Mouse (Mus musculus) forebrain, embryonic 12.5 days (tissue): ENCODE measurements around the gene Kat6b. TPM values are rescaled to one million over a fixed set of nuclear protein-coding genes. Genes with fewer than 3 reads are reported as not detected.
"Not testable (repeated sequence)": the region's sequence is repeated elsewhere in the genome, so short reads cannot be mapped to it uniquely, and the experiment has no call there.

Source experiments
- ATAC-seq: fragments of 200-750 bp; cut with Nextera tagmentation; 2 replicates; pipeline ENCODE4 v1.8.0; 2017; ENCODE audit warnings: moderate TSS enrichment; ENCODE audit not compliant: low FRiP score
- H3K27ac ChIP-seq: fragments of 300-500 bp; sonication (generic); 2 replicates; pipeline ENCODE4 v1.5.1; 2016; ENCODE audit warnings: mild to moderate bottlenecking
- H3K27me3 ChIP-seq: fragments of 300-500 bp; sonication (generic); 2 replicates; pipeline ENCODE4 v1.6.1; 2016; ENCODE audit warnings: mild to moderate bottlenecking
- H3K36me3 ChIP-seq: fragments of 300-500 bp; sonication (generic); replicated peaks from 2 replicates; pipeline ENCODE4 v1.6.1; 2016; ENCODE audit warnings: mild to moderate bottlenecking
- H3K4me1 ChIP-seq: fragments of 300-500 bp; sonication (generic); 2 replicates; pipeline ENCODE4 v1.6.1; 2016
- H3K4me2 ChIP-seq: fragments of 300-500 bp; sonication (generic); 2 replicates; pipeline ENCODE4 v1.6.1; 2016; ENCODE audit warnings: mild to moderate bottlenecking, moderate library complexity
- H3K4me3 ChIP-seq: fragments of 300-500 bp; sonication (generic); replicated peaks from 2 replicates; pipeline ENCODE4 v1.5.1; 2016; ENCODE audit warnings: mild to moderate bottlenecking
- H3K9ac ChIP-seq: fragments of 300-500 bp; sonication (generic); 2 replicates; pipeline ENCODE4 v1.6.1; 2016; ENCODE audit warnings: mild to moderate bottlenecking
- H3K9me3 ChIP-seq: fragments of 300-500 bp; sonication (generic); 2 replicates; pipeline ENCODE4 v1.6.1; 2016
- WGBS: fragments of 180-500 bp; shearing (Covaris S2); methylation state at CpG from one replicate; pipeline ENCODE4 v1.1.7; 2016; 5-methylcytosine and 5-hydroxymethylcytosine counted together
- polyA plus RNA-seq: library from polyadenylated mRNA; unstranded; fragments of >200 nt; fragmentation: Nextera tagmentation; extraction: Ambion mirVana; gene quantifications from 2 replicates; pipeline ENCODE4 v1.2.1, GENCODE M21; 2016

Gene Kat6b
- polyA plus RNA-seq, 1 experiment from 2014 or later, result 40.5 TPM

DNA sequence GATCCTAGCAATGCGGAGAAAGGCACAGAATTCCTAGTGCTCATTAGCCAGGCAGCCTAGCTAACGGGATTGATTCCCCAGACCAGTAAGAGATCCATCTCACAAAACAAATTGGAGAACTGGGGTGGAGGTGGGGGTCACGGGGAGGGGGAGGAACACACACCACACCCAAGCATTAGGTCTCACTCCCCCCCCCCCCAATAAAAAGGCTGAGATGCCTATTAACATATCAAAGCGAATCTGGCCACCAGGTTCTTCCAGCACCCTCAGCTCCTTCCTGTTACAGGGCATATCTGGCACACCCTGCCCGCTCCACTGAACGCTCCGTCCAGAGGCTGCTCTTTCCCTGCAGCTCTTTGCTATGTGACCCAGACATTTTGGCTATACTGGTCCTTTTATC, 22.5 kb upstream of the Kat6b start:
- H3K27me3 ChIP-seq, result no peaks in the 10 kb centered on the region
- H3K9me3 ChIP-seq, result no peaks in the 10 kb centered on the region
- H3K4me1 ChIP-seq, result no peaks in the 10 kb centered on the region
- H3K4me3 ChIP-seq, result no peak overlapping the region
- H3K36me3 ChIP-seq, result no peaks in the 10 kb centered on the region
- no peak for ATAC-seq
- H3K4me2 ChIP-seq, result no peak overlapping the region
- WGBS, result 68% methylated on average over 7 of the region's 7 CpGs
- no peak overlapping the region for H3K27ac ChIP-seq
- no peak overlapping the region for H3K9ac ChIP-seq

DNA sequence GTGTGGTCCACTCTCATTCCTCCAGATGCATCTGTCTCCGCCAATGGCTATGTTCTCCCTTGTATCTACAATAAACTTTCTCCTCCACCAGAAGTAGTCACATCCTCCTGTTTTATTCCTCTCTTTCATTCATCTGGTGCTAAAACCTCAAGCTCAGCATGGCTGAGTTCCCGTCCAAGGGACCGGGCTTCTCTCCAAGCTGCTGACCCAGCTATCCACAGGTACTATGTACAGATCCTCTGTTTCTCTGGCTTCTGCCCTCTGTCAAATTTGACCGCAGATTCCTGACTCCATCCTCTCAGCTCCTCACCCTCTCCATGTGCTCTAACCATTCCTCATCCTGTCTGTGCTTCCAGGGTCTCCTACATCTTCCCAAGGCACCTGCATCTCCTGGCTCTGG, 22.1 kb upstream of the Kat6b start:
- Histone ChIP-seq H3K9ac (no peak overlapping the region), H3K27me3 (no peaks in the 10 kb centered on the region)

DNA sequence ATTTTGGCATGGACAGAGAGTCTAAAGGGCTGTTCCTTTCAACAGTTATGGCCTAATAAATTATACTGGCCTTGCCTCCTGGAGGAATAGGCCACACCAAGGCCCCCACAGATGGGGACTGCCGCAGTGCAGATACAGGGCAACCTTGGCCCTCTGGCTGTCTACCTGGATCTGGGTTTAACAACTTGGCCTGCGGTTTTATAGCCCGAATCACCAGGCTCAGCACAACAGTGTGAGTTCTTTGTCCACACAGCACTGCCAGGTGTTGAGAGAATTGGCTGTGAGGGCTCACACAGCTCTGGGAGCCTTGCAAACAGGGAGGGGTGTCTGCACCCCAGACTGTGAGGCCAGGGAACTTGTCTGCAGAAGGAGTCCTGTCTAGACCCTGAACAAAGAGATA, 18.8 kb upstream of the Kat6b start:
- no peak overlapping the region for H3K9ac ChIP-seq
- no peak for ATAC-seq
- no peaks in the 10 kb centered on the region for H3K36me3 ChIP-seq
- no peaks in the 10 kb centered on the region for H3K27me3 ChIP-seq
- H3K4me1 ChIP-seq, result no peaks in the 10 kb centered on the region
- 91% methylated on average over 3 of the region's 3 CpGs for WGBS
- H3K4me3 ChIP-seq, result no peak overlapping the region
- no peak overlapping the region for H3K27ac ChIP-seq
- no peaks in the 10 kb centered on the region for H3K9me3 ChIP-seq
- H3K4me2 ChIP-seq, result no peak overlapping the region

More for the DNA sequence above, 22.1 kb upstream of the Kat6b start:
- no peak for ATAC-seq
- Histone ChIP-seq H3K4me3 (no peak overlapping the region), H3K4me2 (no peak overlapping the region), H3K4me1 (no peaks in the 10 kb centered on the region), H3K27ac (no peak overlapping the region), H3K9me3 (no peaks in the 10 kb centered on the region), H3K36me3 (no peaks in the 10 kb centered on the region)
- WGBS, result 88% methylated on average over 4 of the region's 4 CpGs

DNA sequence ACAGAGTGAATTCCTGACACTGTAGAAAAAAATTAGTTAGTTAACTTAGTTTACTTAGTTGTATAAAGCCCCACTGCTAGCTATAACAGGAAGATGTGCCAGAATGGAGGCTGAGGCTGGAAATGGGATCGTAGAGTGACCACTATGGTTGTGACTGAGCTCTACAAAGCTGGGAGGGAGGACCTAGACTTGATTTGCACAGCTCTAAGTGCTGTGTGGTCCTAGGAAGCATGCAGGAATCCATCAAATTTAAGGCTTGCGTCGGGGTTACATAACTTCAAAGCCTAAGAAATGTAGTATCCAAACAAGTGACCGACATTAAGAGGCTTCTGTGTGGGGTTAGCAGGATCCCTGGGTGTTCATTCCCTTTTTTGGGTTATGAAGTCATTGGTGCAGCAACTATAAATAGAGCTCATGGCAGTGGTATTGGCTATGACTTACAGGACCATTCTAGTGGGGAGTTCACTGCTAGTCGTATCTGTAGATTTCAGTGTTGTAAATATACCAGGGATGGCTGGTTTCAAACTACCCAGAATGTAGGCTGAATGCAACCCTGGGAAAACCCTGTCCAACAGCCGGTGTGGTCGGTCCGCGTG, 18.0 kb upstream of the Kat6b start:
- Histone ChIP-seq H3K4me1 (no peaks in the 10 kb centered on the region), H3K4me2 (no peak overlapping the region), H3K27ac (no peak overlapping the region), H3K36me3 (no peaks in the 10 kb centered on the region), H3K9me3 (no peaks in the 10 kb centered on the region), H3K4me3 (no peak overlapping the region), H3K27me3 (no peaks in the 10 kb centered on the region), H3K9ac (no peak overlapping the region)
- 96% methylated on average over 9 of the region's 9 CpGs for WGBS
- ATAC-seq, result no peak

DNA sequence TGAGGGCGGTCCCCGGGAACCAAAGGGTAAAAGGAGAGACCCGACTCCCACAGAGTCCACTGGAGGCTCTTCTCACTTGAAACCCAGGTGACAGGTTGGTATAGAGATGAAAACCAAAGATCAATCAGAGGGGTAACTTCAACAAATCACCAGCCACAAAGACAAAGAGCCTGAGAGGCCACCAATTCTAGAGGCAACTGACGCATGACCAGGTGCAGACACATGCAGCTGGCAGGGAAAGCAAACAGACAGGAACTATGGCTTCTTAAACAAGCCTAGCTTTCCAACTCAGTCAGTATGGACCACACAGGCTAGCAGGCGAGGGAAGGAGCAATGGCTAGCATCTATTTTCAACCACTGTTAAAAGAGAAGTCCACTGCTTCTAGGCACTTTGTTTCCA, 10.8 kb upstream of the Kat6b start:
- ATAC-seq, result no peak
- Histone ChIP-seq H3K36me3 (no peaks in the 10 kb centered on the region), H3K9ac (no peak overlapping the region), H3K4me2 (no peak overlapping the region), H3K27me3 (no peaks in the 10 kb centered on the region), H3K4me3 (no peak overlapping the region), H3K9me3 (no peaks in the 10 kb centered on the region), H3K4me1 (no peaks in the 10 kb centered on the region; the same call in 1 of the 2 replicates), H3K27ac (no peak overlapping the region)
- 88% methylated on average over 5 of the region's 5 CpGs for WGBS

DNA sequence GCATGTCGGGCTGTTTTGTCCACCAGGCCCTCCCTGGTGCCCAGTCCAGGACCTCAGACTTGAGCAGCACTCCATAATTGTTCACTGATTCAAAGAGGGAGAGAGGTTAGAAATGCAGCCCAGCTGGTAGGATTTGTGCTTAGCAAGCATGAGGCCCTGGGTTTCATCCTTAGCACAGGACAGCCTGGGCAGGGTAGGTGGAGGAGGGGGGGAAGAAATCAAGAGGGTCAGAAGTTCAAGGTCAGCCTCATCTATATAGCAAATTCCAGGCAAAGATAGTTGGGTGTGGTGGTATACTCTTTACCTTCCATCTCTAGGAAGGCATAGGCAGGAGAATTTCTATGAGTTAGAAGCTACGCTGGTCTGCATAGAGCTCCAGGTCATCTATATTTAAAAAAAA, 9.3 kb upstream of the Kat6b start:
- Histone ChIP-seq H3K4me3 (no peak overlapping the region), H3K27me3 (no peaks in the 10 kb centered on the region), H3K27ac (no peak overlapping the region), H3K4me1 (no peaks in the 10 kb centered on the region; the same call in 1 of the 2 replicates), H3K9ac (no peak overlapping the region), H3K4me2 (no peak overlapping the region), H3K9me3 (no peaks in the 10 kb centered on the region), H3K36me3 (no peaks in the 10 kb centered on the region)
- no peak for ATAC-seq
- WGBS, result 96% methylated on average over 2 of the region's 2 CpGs

DNA sequence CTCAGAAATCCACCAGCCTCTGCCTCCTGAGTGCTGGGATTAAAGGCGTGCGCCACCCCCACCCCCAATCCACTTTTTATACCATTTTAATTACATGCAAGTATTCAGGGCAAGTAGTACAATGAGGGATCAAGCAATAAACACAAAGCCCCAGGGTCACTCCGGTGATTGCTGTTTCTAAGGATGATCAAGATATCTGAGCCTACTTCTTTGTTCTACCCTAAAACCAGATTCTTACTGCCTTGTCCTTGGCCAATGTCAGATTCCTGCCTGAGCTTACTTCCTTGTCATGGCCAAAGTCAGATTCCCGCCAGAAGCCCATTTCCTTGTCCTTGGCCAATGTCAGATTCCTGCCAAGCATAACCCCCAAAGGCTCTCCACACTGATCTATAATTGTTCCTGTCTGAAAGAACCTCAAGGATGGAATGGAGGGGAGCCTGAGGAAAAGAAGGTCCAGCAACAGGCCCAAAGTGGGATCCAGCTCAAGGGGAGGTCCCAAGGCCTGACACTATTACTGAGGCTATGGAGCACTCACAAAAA, 6.6 kb upstream of the Kat6b start:
- not testable (repeated sequence) for H3K27ac ChIP-seq, ATAC-seq, H3K36me3 ChIP-seq, H3K9ac ChIP-seq, H3K27me3 ChIP-seq, H3K4me2 ChIP-seq, H3K9me3 ChIP-seq, H3K4me1 ChIP-seq, H3K4me3 ChIP-seq
- WGBS, result 85% methylated on average over 4 of the region's 4 CpGs

DNA sequence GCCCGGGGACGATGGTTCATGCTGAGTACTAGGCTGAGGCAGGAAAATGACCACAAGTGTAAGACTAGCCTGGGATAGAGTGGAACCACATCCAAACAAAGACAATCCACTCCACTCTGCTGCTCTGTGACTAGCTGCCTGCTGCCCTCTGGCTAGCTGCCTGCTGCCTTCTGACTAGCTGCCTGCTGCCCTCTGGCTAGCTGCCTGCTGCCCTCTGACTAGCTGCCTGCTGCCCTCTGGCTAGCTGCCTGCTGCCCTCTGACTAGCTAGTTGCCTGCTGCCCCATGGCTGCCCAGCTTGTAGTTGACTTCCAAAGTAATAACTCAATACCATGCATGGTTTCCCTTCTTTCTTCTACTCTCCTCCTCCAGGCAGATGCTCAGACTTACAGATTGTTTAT, 4.1 kb upstream of the Kat6b start:
- Histone ChIP-seq H3K9me3 (no peaks in the 10 kb centered on the region), H3K4me1 (no peaks in the 10 kb centered on the region), H3K27ac (no peak overlapping the region), H3K4me2 (no peak overlapping the region), H3K9ac (no peak overlapping the region), H3K27me3 (no peaks in the 10 kb centered on the region), H3K4me3 (no peak overlapping the region), H3K36me3 (no peaks in the 10 kb centered on the region)
- 85% methylated on average over 2 of the region's 2 CpGs for WGBS
- no peak for ATAC-seq

DNA sequence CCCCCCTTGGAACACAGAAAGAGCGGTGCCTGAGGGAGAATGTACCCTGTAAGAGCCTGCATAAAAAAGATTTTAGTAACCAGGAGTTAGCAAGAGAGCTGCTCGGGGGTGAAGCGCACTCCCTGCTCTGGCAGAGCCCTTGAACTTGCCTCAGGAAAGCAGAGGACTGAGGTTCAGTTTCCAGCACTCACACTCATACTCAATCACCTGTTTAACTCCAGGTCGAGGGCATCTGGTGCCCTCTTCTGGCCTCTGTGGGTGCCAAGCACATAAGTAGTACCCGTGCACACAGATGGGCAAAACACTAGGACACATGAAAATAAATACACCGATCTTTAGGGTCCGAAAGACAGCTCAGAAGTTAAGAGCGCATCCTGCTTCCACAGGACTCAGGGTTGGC, 1.7 kb upstream of the Kat6b start:
- Histone ChIP-seq H3K9ac (no peak overlapping the region), H3K9me3 (no peaks in the 10 kb centered on the region), H3K4me3 (no peak overlapping the region), H3K4me2 (no peak overlapping the region), H3K36me3 (no peaks in the 10 kb centered on the region), H3K27me3 (no peaks in the 10 kb centered on the region), H3K4me1 (no peaks in the 10 kb centered on the region), H3K27ac (no peak overlapping the region)
- ATAC-seq, result no peak
- 93% methylated on average over 8 of the region's 8 CpGs for WGBS

DNA sequence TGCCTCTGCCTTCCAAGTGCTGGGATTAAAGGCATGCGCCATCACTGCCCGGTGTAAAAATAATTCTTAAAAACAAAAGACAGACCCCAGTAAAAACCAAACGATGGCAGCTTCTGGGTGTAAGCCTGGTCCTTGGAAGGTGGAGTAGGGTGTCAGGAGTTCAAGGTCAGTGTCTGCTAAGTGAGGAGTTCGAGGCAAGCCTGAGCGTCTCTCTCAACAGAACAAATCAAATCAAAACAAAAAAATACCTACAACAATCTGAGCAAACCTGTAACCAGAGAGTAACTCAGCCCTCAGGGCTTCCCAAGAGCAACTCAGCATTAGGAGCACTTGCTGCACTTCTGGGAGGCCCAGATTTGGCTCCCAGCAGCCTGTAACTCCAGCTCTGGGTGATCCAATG, 1.0 kb upstream of the Kat6b start:
- H3K27ac ChIP-seq, result no peak overlapping the region
- no peak overlapping the region for H3K4me3 ChIP-seq
- no peak for ATAC-seq
- H3K36me3 ChIP-seq, result no peaks in the 10 kb centered on the region
- no peaks in the 10 kb centered on the region for H3K27me3 ChIP-seq
- H3K4me2 ChIP-seq, result no peak overlapping the region
- H3K9me3 ChIP-seq, result no peaks in the 10 kb centered on the region
- WGBS, result 89% methylated on average over 5 of the region's 5 CpGs
- H3K4me1 ChIP-seq, result no peaks in the 10 kb centered on the region
- no peak overlapping the region for H3K9ac ChIP-seq

DNA sequence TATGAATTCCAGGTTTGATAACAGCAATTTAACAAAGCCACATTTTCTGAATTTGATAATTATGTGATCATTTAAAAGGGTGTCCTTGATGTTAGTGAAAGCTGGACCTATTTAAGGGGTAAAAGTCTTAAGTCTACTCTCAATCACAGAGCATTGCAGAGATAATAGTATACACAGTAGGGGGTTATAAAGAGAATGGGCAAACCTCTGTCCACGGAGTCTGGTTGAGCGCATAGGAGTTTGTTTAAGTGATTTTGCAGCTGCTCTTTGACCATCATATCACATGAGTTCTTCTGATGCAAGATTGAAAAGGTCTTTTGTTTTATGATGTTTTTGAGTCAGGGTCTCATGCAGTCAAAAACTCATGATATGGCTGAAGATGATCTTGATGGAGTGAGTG, 3.0 kb downstream of the Kat6b start:
- Histone ChIP-seq H3K4me3 (no peak overlapping the region), H3K27ac (no peak overlapping the region), H3K4me1 (peaks cover 8% of the 10 kb centered on the region), H3K36me3 (no peaks in the 10 kb centered on the region), H3K4me2 (no peak overlapping the region), H3K27me3 (no peaks in the 10 kb centered on the region), H3K9me3 (no peaks in the 10 kb centered on the region), H3K9ac (no peak overlapping the region)
- WGBS, result 59% methylated on average over 2 of the region's 2 CpGs
- no peak for ATAC-seq

DNA sequence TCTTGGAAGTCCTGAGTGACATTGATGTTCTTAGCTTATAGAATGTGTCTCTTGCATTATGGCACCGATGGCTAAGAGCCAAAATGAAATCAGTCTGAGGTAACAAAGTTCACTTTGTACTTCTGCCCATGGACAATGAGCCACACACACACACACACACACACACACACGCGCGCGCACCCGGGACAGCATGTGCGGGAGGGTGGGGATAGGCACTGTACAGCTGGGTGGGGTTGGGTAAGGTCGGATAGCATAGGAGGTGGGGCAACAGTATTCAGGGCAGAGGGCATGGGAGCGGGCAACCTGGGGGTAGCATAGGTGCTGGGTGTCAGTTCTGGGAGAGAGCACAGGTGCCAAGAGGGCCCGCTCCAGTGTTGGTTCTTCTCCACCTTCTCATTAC, 3.5 kb downstream of the Kat6b start:
- H3K9ac ChIP-seq, result no peak overlapping the region
- no peaks in the 10 kb centered on the region for H3K27me3 ChIP-seq
- H3K27ac ChIP-seq, result no peak overlapping the region
- 95% methylated on average over 10 of the region's 10 CpGs for WGBS
- H3K4me3 ChIP-seq, result no peak overlapping the region
- no peaks in the 10 kb centered on the region for H3K9me3 ChIP-seq
- no peaks in the 10 kb centered on the region for H3K36me3 ChIP-seq
- no peak for ATAC-seq
- no peak overlapping the region for H3K4me2 ChIP-seq
- peaks cover 12% of the 10 kb centered on the region for H3K4me1 ChIP-seq

DNA sequence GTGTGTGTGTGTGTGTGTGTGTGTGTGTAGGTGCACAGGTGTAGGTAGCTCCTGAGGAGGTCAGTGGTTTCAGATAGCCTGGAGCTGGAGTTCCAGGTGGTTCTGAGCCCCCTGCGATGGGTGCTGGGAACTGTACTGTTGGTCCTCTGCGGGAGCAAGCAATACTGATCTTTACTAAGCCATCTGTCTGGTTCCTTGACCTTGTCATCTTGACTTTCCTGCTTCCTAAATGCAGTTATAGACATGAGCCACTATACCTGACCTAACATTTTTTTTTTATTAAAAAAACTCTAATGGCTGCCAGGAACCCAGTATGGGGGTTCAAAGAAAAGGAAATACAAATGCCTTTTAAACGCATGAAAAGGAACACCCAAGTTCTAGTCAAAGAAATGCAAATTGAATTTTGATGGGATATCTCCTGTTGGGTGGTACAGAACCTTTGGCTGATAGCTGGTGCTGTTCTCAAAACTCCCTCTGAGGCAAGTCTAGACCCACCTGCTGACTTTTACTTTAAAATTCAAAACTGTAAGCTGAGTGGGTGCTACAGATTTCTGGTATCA, 4.8 kb downstream of the Kat6b start:
- ATAC-seq, result no peak

More for the DNA sequence above, 4.8 kb downstream of the Kat6b start:
- WGBS, result 90% methylated on average over 3 of the region's 3 CpGs
- Histone ChIP-seq H3K4me1 (peaks cover 12% of the 10 kb centered on the region), H3K4me2 (no peak overlapping the region), H3K27ac (no peak overlapping the region), H3K9ac (no peak overlapping the region), H3K4me3 (no peak overlapping the region), H3K9me3 (no peaks in the 10 kb centered on the region), H3K36me3 (no peaks in the 10 kb centered on the region), H3K27me3 (no peaks in the 10 kb centered on the region)
